Mouse (Mus musculus) liver, embryonic 14.5 days (tissue): ENCODE data around the gene Arhgap27. TPM values are rescaled to one million over a fixed set of nuclear protein-coding genes. Genes with fewer than 3 reads are reported as not detected.

Experiments used
- ATAC-seq: fragments of 200-750 bp; cut with Nextera tagmentation; 2 replicates; pipeline ENCODE4 v1.8.0; 2017; ENCODE audit warnings: moderate number of reproducible peaks, mild to moderate bottlenecking, moderate library complexity; ENCODE audit not compliant: insufficient read depth
- DNase-seq, 3 experiments: peaks; one replicate each; pipeline ENCODE4 v3.0.0-alpha.2; 2012 to 2013; ENCODE audit warnings: low read depth in 3 of 3, low spot score in 3 of 3
- H3K27ac ChIP-seq: fragments of 300-500 bp; sonication (generic); 2 replicates; pipeline ENCODE4 v1.5.1; 2014; ENCODE audit warnings: moderate library complexity, mild to moderate bottlenecking, control low read depth, inconsistent platforms
- H3K27me3 ChIP-seq: fragments of 300-500 bp; sonication (generic); 2 replicates; pipeline ENCODE4 v1.6.1; 2014; ENCODE audit warnings: mild to moderate bottlenecking, low read length, moderate library complexity; ENCODE audit not compliant: control insufficient read depth, insufficient read depth
- H3K36me3 ChIP-seq: fragments of 300-500 bp; sonication (generic); replicated peaks from 2 replicates; pipeline ENCODE4 v1.6.1; 2014; ENCODE audit warnings: low read depth; ENCODE audit not compliant: control insufficient read depth, insufficient read depth
- H3K4me1 ChIP-seq, 2 experiments: fragments of 200-500 bp in 1 of 2; fragments of 300-500 bp in 1 of 2; sonication (generic) in 1 of 2; replicated peaks; 2 replicates each; pipeline ENCODE4 v1.6.1; 2012 to 2014; ENCODE audit warnings: antibody characterized with exemption in 1 of 2, inconsistent platforms in 1 of 2, low read length in 1 of 2; ENCODE audit not compliant: control insufficient read depth in 2 of 2, insufficient read depth in 2 of 2
- H3K4me2 ChIP-seq: fragments of 300-500 bp; sonication (generic); 2 replicates; pipeline ENCODE4 v1.6.1; 2014; ENCODE audit warnings: low read depth, mild to moderate bottlenecking, control low read depth, moderate library complexity
- H3K4me3 ChIP-seq, 2 experiments: fragments of 200-500 bp in 1 of 2; fragments of 300-500 bp in 1 of 2; sonication (generic) in 1 of 2; 2 replicates each; pipeline ENCODE4 v1.5.1; 2012 to 2014; ENCODE audit warnings: low read depth in 2 of 2, low read length in 2 of 2, mild to moderate bottlenecking in 2 of 2, control low read depth in 1 of 2, inconsistent platforms in 1 of 2, moderate library complexity in 1 of 2; ENCODE audit not compliant: insufficient read depth in 1 of 2
- H3K9ac ChIP-seq: fragments of 300-500 bp; sonication (generic); replicated peaks from 2 replicates; pipeline ENCODE4 v1.6.1; 2014; ENCODE audit warnings: mild to moderate bottlenecking, control low read depth, moderate library complexity
- H3K9me3 ChIP-seq: fragments of 300-500 bp; sonication (generic); 2 replicates; pipeline ENCODE4 v1.6.1; 2016; ENCODE audit warnings: low read length, mixed read lengths; ENCODE audit not compliant: control insufficient read depth
- CTCF ChIP-seq: IDR thresholded peaks from 2 replicates; pipeline ENCODE4 v1.5.1; 2016; ENCODE audit warnings: antibody characterized with exemption, low read depth, control low read depth
- EP300 ChIP-seq: IDR thresholded peaks from 2 replicates; pipeline ENCODE4 v1.6.1; 2016; ENCODE audit warnings: antibody characterized with exemption, low read depth
- WGBS: fragments of 180-500 bp; shearing (Covaris S2); extraction: QIAGEN DNeasy Blood & Tissue Kit; methylation state at CpG from one replicate; pipeline ENCODE4 v1.1.7; 2014; ENCODE audit not compliant: insufficient replicate concordance; 5-methylcytosine and 5-hydroxymethylcytosine counted together
- polyA plus RNA-seq, 2 experiments: library from polyadenylated mRNA; depleted of rRNA in 1 of 2; stranded (reverse) in 1 of 2; unstranded in 1 of 2; fragments of >200 nt; fragmentation: Nextera tagmentation in 1 of 2; extraction: Ambion mirVana in 1 of 2; gene quantifications; 2 replicates each; pipeline versions ENCODE4 v1.2.1 to v1.2.3; 2012 to 2014

The Arhgap27 gene
- polyA plus RNA-seq, 2 experiments = 1.4 to 2.6 TPM

DNA sequence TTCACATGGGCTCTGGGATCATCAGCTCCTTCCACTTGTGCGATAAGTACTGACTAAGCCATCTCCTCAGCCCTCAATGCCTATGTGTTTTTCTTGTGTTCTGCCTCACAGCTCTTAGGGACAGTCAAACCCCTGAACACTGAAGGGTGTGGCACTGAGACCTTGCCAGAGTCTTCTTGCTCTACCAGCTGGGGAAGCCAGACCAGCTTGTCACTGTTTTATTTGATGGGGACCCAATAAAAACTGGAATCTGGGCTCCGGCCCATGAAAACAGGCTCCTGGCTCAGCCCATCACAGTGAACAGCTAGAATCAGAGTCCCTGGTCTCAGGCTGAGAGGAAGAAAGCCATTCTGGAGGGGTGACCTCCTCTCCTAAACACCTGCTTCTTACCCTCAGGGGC is 26.3 kb downstream of the Arhgap27 start:
- no peaks in the 10 kb centered on the region for H3K9me3 ChIP-seq
- no peak overlapping the region for H3K4me2 ChIP-seq
- H3K9ac ChIP-seq = no peak overlapping the region
- 73% methylated on average over 2 of the region's 2 CpGs for WGBS
- TF ChIP-seq CTCF (no peak), EP300 (no peak)
- H3K36me3 ChIP-seq = no peaks in the 10 kb centered on the region
- ATAC-seq = no peak
- H3K27me3 ChIP-seq = no peaks in the 10 kb centered on the region
- no peaks in the 10 kb centered on the region for H3K4me1 ChIP-seq
- DNase-seq = no peak
- no peak overlapping the region for H3K4me3 ChIP-seq
- no peak overlapping the region for H3K27ac ChIP-seq

DNA sequence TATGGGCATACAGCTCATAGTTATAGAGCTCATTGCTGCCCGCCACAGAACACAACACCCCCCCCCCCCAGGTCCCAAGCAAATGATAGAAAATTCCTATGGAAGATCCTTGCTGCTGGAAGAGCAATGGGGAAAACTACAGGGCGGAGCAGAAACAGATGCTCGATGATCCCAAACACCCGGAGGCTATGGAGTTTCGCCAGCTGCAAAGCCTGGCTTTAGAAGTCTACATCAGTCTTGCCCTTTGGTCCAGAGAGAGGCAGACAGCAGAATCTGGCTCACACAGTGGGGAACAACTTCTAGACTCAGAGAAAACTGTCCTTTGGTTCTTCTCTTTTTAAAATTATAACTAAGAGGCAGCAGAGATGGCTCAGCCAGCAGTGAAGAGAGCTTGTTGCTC is 27.9 kb downstream of the Arhgap27 start:
- H3K36me3 ChIP-seq = no peaks in the 10 kb centered on the region
- DNase-seq (no peak), ATAC-seq (no peak)
- no peak overlapping the region for H3K4me3 ChIP-seq
- H3K27me3 ChIP-seq = no peaks in the 10 kb centered on the region
- H3K9me3 ChIP-seq = no peaks in the 10 kb centered on the region
- 69% methylated on average over 5 of the region's 5 CpGs for WGBS
- TF ChIP-seq EP300 (no peak), CTCF (no peak)
- no peak overlapping the region for H3K4me2 ChIP-seq
- H3K4me1 ChIP-seq = no peaks in the 10 kb centered on the region
- no peak overlapping the region for H3K9ac ChIP-seq
- no peak overlapping the region for H3K27ac ChIP-seq

DNA sequence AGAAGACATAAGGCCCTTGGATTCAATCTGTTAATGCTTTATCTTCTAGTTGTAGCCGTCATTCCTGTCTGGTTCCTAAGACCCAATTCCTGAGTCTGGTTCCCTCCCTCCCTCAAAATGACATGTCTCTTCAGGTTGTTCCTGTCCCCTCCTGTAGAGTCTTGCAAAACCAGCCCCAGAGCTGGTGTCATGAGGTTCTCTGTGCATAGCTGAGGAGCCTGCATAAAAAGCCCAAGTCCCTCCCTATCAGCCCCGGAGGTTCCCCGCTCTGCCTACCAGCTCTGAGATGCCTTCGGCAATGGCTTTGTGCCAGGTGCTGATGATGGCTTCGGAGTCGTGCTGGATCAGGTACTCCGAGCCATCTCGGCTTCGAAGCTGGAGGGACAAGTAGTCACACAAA is 28.6 kb downstream of the Arhgap27 start:
- H3K36me3 ChIP-seq = no peaks in the 10 kb centered on the region
- no peak for DNase-seq
- 77% methylated on average over 9 of the region's 9 CpGs for WGBS
- H3K9me3 ChIP-seq = no peaks in the 10 kb centered on the region
- H3K9ac ChIP-seq = no peak overlapping the region
- no peak overlapping the region for H3K4me2 ChIP-seq
- no peak overlapping the region for H3K4me3 ChIP-seq
- no peak for TF ChIP-seq CTCF
- no peak for TF ChIP-seq EP300
- H3K27ac ChIP-seq = no peak overlapping the region
- H3K4me1 ChIP-seq = no peaks in the 10 kb centered on the region
- H3K27me3 ChIP-seq = no peaks in the 10 kb centered on the region
- no peak for ATAC-seq

DNA sequence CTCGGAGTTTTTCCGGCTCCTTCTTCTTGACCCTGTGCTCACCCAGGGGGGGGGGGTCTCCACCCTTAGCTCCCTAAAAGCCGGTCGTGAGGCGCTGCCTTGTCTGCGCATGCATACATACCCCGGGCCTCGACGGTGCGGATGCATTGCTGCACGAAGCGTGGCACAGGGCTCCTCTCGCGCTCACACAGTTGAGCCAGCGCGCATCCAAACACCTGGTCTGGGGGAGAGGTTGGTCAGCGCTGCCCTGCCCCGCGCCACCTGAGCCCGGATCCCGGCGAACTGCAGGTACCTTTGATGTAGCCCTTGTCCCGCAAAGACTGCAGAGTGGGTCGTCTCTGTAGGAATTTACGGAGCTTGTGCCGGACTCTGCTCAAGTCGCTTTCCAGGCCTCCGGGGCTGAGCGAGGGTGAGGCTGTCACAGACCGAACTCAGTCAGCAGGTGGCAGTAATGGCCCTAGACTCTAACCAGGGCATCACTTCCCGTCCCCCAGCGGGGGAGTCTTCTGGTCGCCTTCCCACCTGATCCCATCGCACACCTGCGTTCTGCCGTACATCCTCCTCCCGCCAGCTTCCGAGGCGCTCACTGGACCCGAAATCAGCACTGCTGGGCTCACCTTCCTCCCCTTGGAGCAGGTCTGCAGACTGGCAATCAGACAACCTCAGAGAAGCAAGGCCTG is 29.6 kb downstream of the Arhgap27 start:
- Histone ChIP-seq H3K27ac (no peak overlapping the region), H3K9me3 (no peaks in the 10 kb centered on the region), H3K4me1 (no peaks in the 10 kb centered on the region), H3K4me3 (no peak overlapping the region), H3K27me3 (no peaks in the 10 kb centered on the region), H3K36me3 (no peaks in the 10 kb centered on the region), H3K9ac (no peak overlapping the region), H3K4me2 (no peak overlapping the region)
- TF ChIP-seq EP300 (no peak), CTCF (peak; percentile 48)
- DNase-seq (no peak), ATAC-seq (no peak)
- 63% methylated on average over 40 of the region's 40 CpGs for WGBS

DNA sequence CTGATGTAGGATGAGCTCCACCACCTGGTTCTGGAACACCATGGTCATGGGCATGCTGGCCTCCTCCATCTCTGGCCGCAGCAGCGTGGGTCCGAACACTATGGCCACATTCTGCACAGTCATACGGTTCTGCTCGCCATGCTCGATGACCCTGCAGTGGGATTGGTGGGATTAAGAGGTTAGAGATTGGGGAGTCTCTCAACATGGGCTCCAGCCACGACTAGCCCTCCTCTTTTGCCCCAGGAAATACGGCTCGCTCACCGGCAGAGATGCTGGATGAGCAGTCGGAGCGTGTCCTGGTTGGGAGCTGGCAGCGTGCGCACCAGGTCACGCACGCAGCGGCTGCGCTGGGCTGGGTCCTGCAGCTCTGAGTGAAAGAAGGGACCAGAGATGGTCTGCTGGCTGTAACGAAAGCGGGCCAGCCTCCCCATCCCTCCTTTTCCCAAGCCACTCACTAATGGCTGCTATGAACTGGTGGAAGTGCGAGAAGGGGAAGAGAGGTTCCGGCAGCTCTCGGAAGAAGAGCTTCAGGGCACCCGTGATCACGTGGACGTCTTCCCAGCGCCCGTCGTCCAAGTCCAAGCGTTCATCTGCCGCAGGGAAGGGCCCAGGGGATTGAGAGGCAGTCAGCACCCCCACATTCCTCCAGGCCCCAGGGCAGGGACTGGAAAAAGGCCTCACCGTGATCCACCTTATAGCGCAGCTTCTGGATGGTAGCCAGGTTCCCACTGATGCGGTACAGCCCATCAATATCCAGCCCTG is 30.4 kb downstream of the Arhgap27 start:
- DNase-seq (no peak), ATAC-seq (no peak)
- no peak overlapping the region for H3K4me2 ChIP-seq
- H3K9ac ChIP-seq = no peak overlapping the region
- TF ChIP-seq EP300 (no peak), CTCF (no peak)
- no peaks in the 10 kb centered on the region for H3K27me3 ChIP-seq
- no peaks in the 10 kb centered on the region for H3K9me3 ChIP-seq
- H3K4me1 ChIP-seq = no peaks in the 10 kb centered on the region
- H3K36me3 ChIP-seq = no peaks in the 10 kb centered on the region
- no peak overlapping the region for H3K4me3 ChIP-seq
- no peak overlapping the region for H3K27ac ChIP-seq
- 77% methylated on average over 34 of the region's 34 CpGs for WGBS
